Mouse (Mus musculus) olfactory bulb, adult 2 months (tissue): Measurements from ENCODE around the gene Dusp3.

ENCODE experiments used
- CTCF ChIP-seq: fragments of 200-500 bp; IDR thresholded peaks from 2 replicates; pipeline ENCODE4 v1.5.1; 2012; ENCODE audit warnings: low read depth, mild to moderate bottlenecking, low read length, moderate library complexity; ENCODE audit not compliant: insufficient read depth
- POLR2A ChIP-seq: fragments of 200-500 bp; IDR thresholded peaks from 2 replicates; pipeline ENCODE4 v1.6.1; 2012; ENCODE audit warnings: mild to moderate bottlenecking, low read depth, low read length, moderate library complexity; ENCODE audit not compliant: insufficient read depth

DNA sequence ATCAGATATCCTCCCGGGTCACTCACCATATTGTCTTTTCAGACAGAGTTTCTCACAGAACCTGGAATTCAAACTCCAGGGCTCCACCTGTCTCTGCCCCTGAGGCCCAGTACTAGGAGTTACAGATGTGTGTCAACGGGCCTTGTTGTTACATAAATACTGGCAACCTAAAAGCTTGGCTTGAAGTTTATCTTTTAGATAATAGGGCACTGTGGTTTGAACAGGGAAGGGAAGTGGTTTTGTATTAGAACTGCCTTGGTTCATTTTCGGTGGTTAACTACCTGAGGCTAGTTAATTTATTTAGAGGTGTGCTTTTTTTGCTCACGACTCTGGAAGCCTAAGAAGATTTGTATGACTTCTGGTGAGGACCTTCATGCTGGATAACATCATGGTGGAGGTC, 33.4 kb downstream of the Dusp3 start:
- no peak for TF ChIP-seq POLR2A
- no peak for TF ChIP-seq CTCF
